In the genomic region with DNA sequence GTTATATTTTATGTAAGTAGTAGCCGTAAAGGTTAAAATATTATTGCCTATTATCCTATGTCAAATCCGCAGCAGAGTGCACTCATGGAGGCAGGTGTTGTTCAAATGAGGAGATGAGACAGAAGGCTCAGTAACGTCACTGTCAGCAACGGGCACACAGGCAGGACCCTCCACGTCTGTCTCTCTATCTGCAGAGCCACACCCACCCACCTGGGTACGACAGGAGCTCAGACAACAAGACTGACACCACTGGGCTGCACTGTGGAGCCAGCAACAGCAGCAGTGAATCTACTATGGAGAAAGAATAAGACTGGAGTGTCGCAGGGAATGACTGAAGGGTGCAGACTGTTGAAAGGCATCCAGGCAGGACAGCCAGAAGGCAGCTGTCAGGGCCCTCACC, we compare ENCODE assay signal across 16 mouse cellular contexts. TPM values are rescaled to one million over a fixed set of nuclear protein-coding genes. Genes with fewer than 3 reads are reported as not detected.
"Had no signal": no experiment of that assay in that cellular context is flagged by ENCODE, and none has a peak within 500 bp of the region (broad histone marks: within the 10 kb centered on the region; RNA-seq: fewer than 3 reads in every experiment).

No protein-coding gene starts in this region.

- ATAC-seq: midbrain, embryonic 13.5 days; midbrain, embryonic 15.5 days had no signal

- DNase-seq: lung, adult 18-20 months; lung, embryonic 14.5 days; lung, postnatal 10 days; lung, postnatal 4 days; right cerebral cortex, postnatal 14 days; thymus, adult 2 months; thymus, postnatal 36 days had no signal

- H3K27me3 ChIP-seq: liver, embryonic 15.5 days; megakaryocyte, embryonic 14.5 days; midbrain, embryonic 13.5 days; midbrain, embryonic 15.5 days; neural tube, embryonic 12.5 days; stomach, embryonic 15.5 days had no signal

- H3K9ac ChIP-seq: liver, embryonic 15.5 days; lung, embryonic 14.5 days; midbrain, embryonic 13.5 days; midbrain, embryonic 15.5 days; neural tube, embryonic 12.5 days; stomach, embryonic 15.5 days had no signal

- H3K4me2 ChIP-seq: liver, embryonic 15.5 days; lung, embryonic 14.5 days; midbrain, embryonic 11.5 days; midbrain, embryonic 13.5 days; midbrain, embryonic 15.5 days; neural tube, embryonic 12.5 days; stomach, embryonic 15.5 days had no signal

- H3K4me1 ChIP-seq: megakaryocyte, embryonic 14.5 days; midbrain, embryonic 13.5 days; midbrain, embryonic 15.5 days; neural tube, embryonic 12.5 days; stomach, embryonic 15.5 days had no signal

- H3K9me3 ChIP-seq: liver, embryonic 15.5 days; megakaryocyte, embryonic 14.5 days; midbrain, embryonic 13.5 days; midbrain, embryonic 15.5 days; neural tube, embryonic 12.5 days; stomach, embryonic 15.5 days had no signal

- H3K27ac ChIP-seq: liver, embryonic 15.5 days; midbrain, embryonic 13.5 days; midbrain, embryonic 15.5 days; neural tube, embryonic 12.5 days; stomach, embryonic 15.5 days had no signal

- H3K4me3 ChIP-seq: liver, embryonic 15.5 days; megakaryocyte, embryonic 14.5 days; midbrain, embryonic 13.5 days; midbrain, embryonic 15.5 days; neural tube, embryonic 12.5 days; stomach, embryonic 15.5 days had no signal

RNA-seq across cellular contexts. Expression of a gene that starts 57.8 kb away (rescaled TPM):
- total RNA-seq: midbrain, postnatal 0 days had no signal
- polyA plus RNA-seq: midbrain, embryonic 11.5 days; midbrain, embryonic 13.5 days; midbrain, embryonic 15.5 days; midbrain, postnatal 0 days; neural tube, embryonic 14.5 days had no signal
